Mouse (Mus musculus) forebrain, embryonic 15.5 days (tissue): ENCODE data around the gene Pik3r6. TPM values are rescaled to one million over a fixed set of nuclear protein-coding genes. Genes with fewer than 3 reads are reported as not detected.

Experiments
- ATAC-seq: fragments of 200-750 bp; cut with Nextera tagmentation; replicated peaks from 2 replicates; pipeline ENCODE4 v1.8.0; 2017; ENCODE audit warnings: mild to moderate bottlenecking, moderate TSS enrichment, moderate library complexity
- H3K27ac ChIP-seq: fragments of 300-500 bp; sonication (generic); replicated peaks from 2 replicates; pipeline ENCODE4 v1.5.1; 2015; ENCODE audit warnings: mild to moderate bottlenecking, inconsistent platforms
- H3K27me3 ChIP-seq: fragments of 300-500 bp; sonication (generic); 2 replicates; pipeline ENCODE4 v1.6.1; 2015; ENCODE audit warnings: inconsistent platforms
- H3K36me3 ChIP-seq: fragments of 300-500 bp; sonication (generic); 2 replicates; pipeline ENCODE4 v1.6.1; 2015; ENCODE audit warnings: mild to moderate bottlenecking, inconsistent platforms
- H3K4me1 ChIP-seq: fragments of 300-500 bp; sonication (generic); 2 replicates; pipeline ENCODE4 v1.6.1; 2015; ENCODE audit warnings: inconsistent platforms
- H3K4me2 ChIP-seq: fragments of 300-500 bp; sonication (generic); replicated peaks from 2 replicates; pipeline ENCODE4 v1.6.1; 2015; ENCODE audit warnings: mild to moderate bottlenecking, inconsistent platforms
- H3K4me3 ChIP-seq: fragments of 300-500 bp; sonication (generic); 2 replicates; pipeline ENCODE4 v1.5.1; 2015; ENCODE audit warnings: mild to moderate bottlenecking, inconsistent platforms
- H3K9ac ChIP-seq: fragments of 300-500 bp; sonication (generic); replicated peaks from 2 replicates; pipeline ENCODE4 v1.6.1; 2015; ENCODE audit warnings: mild to moderate bottlenecking, inconsistent platforms
- H3K9me3 ChIP-seq: fragments of 300-500 bp; sonication (generic); 2 replicates; pipeline ENCODE4 v1.6.1; 2016; ENCODE audit warnings: inconsistent platforms
- WGBS: fragments of 180-500 bp; shearing (Covaris S2); methylation state at CpG from one replicate; pipeline ENCODE4 v1.1.7; 2015; ENCODE audit warnings: mixed read lengths; 5-methylcytosine and 5-hydroxymethylcytosine counted together
- polyA plus RNA-seq: library from polyadenylated mRNA; unstranded; fragments of >200 nt; fragmentation: Nextera tagmentation; extraction: Ambion mirVana; gene quantifications from 2 replicates; pipeline ENCODE4 v1.2.1, GENCODE M21; 2015

Pik3r6 gene
- polyA plus RNA-seq, 1 experiment from 2014 or later = 1.4 TPM

DNA sequence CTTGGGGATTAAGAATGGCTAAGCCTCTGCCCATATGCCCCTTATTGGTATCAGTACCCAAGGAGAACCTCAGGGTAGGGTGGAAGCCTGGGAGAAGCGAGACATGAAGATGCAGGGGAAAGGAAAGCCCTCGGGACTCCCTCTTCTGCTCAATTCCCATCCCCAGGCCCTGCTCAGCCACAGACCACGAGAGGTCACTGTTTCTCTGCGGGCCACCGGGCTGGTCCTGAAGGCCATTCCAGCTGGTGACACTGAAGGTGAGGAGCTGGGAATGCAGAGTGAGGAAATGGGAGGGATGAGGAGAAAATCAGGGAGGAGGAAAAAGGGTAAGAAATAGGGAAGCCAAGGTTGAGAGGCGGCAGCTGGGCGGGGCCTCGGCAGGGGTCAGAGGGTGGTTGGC is 41.7 kb downstream of the Pik3r6 start:
- no peak overlapping the region for H3K27ac ChIP-seq
- 12% methylated on average over 8 of the region's 8 CpGs for WGBS
- no peak overlapping the region for H3K4me2 ChIP-seq
- H3K4me3 ChIP-seq = no peak overlapping the region
- H3K9ac ChIP-seq = no peak overlapping the region
- no peaks in the 10 kb centered on the region for H3K9me3 ChIP-seq
- no peaks in the 10 kb centered on the region for H3K27me3 ChIP-seq
- ATAC-seq = no peak
- H3K36me3 ChIP-seq = no peaks in the 10 kb centered on the region
- H3K4me1 ChIP-seq = no peaks in the 10 kb centered on the region

GRCm38 (mm10) chr11:68545172-68545571 is 42.4 kb downstream of the Pik3r6 start:
- no peak overlapping the region for H3K4me2 ChIP-seq
- H3K4me3 ChIP-seq = no peak overlapping the region
- 66% methylated on average over 7 of the region's 7 CpGs for WGBS
- no peak for ATAC-seq
- H3K4me1 ChIP-seq = no peaks in the 10 kb centered on the region
- H3K27me3 ChIP-seq = no peaks in the 10 kb centered on the region
- no peaks in the 10 kb centered on the region for H3K36me3 ChIP-seq
- H3K27ac ChIP-seq = no peak overlapping the region
- H3K9me3 ChIP-seq = no peaks in the 10 kb centered on the region
- no peak overlapping the region for H3K9ac ChIP-seq

DNA sequence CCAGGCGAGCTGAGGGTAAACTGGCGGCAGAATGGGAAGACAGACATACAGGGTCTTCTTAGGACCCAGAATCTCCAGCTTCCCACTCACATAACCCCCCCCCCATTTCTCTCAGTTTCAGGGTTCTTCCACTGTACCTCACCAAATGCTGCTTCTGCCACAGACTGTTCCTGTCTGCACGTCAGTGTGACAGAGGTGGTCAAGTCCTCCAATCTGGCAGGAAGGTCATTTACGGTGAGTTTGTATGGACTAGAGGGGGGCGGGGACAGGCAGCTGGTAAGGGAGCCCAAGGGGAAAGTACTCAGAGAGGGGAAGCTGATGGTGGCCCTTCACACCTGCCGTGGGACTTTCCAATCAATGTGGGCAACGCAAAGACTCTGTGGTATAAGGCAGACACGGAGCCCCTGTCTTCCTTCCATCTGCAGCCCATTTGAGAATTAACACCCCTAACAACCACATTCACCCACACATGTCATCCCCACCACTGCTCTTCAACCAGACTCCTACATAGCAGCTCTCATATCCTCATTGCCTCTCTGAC is 42.9 kb downstream of the Pik3r6 start:
- WGBS = 80% methylated on average over 8 of the region's 8 CpGs

DNA sequence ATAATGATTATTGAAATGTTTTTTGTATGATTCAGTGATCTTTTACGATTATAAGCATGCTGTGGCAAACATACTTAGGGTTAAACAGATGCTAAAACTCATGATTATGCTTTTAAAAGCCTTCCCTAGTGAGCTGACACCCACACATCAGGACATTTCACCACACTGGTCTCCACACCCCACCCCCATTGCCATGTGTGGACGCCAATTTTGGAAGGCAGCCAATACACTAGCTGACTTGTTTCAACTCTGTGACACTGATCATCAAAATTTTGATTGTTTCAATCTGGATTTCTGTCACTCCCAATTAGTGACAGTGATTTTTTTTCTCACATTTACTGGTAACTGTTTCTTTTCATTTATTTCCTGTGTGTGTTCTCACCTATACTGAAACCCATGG is 44.7 kb downstream of the Pik3r6 start:
- no peaks in the 10 kb centered on the region for H3K36me3 ChIP-seq
- no peak overlapping the region for H3K9ac ChIP-seq
- H3K27ac ChIP-seq = no peak overlapping the region
- H3K4me2 ChIP-seq = no peak overlapping the region
- 51% methylated on average over 2 of the region's 2 CpGs for WGBS
- no peaks in the 10 kb centered on the region for H3K27me3 ChIP-seq
- no peaks in the 10 kb centered on the region for H3K4me1 ChIP-seq
- H3K4me3 ChIP-seq = no peak overlapping the region
- ATAC-seq = no peak
- H3K9me3 ChIP-seq = no peaks in the 10 kb centered on the region

More for the DNA sequence above, 42.9 kb downstream of the Pik3r6 start:
- no peaks in the 10 kb centered on the region for H3K36me3 ChIP-seq
- no peak for ATAC-seq
- H3K4me3 ChIP-seq = no peak overlapping the region
- no peak overlapping the region for H3K4me2 ChIP-seq
- no peak overlapping the region for H3K9ac ChIP-seq
- no peaks in the 10 kb centered on the region for H3K4me1 ChIP-seq
- H3K27ac ChIP-seq = no peak overlapping the region
- no peaks in the 10 kb centered on the region for H3K9me3 ChIP-seq
- H3K27me3 ChIP-seq = no peaks in the 10 kb centered on the region

GRCm38 (mm10) chr11:68549597-68549996 is 46.8 kb downstream of the Pik3r6 start:
- 53% methylated on average over 3 of the region's 3 CpGs for WGBS

GRCm38 (mm10) chr11:68550358-68550757 is 47.5 kb downstream of the Pik3r6 start:
- no peak overlapping the region for H3K4me3 ChIP-seq
- WGBS = 73% methylated on average over 4 of the region's 4 CpGs
- H3K9ac ChIP-seq = no peak overlapping the region
- no peak overlapping the region for H3K27ac ChIP-seq
- H3K27me3 ChIP-seq = no peaks in the 10 kb centered on the region
- ATAC-seq = no peak
- H3K36me3 ChIP-seq = no peaks in the 10 kb centered on the region
- H3K4me1 ChIP-seq = no peaks in the 10 kb centered on the region
- no peak overlapping the region for H3K4me2 ChIP-seq
- no peaks in the 10 kb centered on the region for H3K9me3 ChIP-seq

More at GRCm38 (mm10) chr11:68549597-68549996, 46.8 kb downstream of the Pik3r6 start:
- Histone ChIP-seq H3K9me3 (no peaks in the 10 kb centered on the region), H3K27me3 (no peaks in the 10 kb centered on the region), H3K4me1 (no peaks in the 10 kb centered on the region), H3K36me3 (no peaks in the 10 kb centered on the region), H3K4me3 (no peak overlapping the region), H3K9ac (no peak overlapping the region), H3K27ac (no peak overlapping the region), H3K4me2 (no peak overlapping the region)
- ATAC-seq = no peak

DNA sequence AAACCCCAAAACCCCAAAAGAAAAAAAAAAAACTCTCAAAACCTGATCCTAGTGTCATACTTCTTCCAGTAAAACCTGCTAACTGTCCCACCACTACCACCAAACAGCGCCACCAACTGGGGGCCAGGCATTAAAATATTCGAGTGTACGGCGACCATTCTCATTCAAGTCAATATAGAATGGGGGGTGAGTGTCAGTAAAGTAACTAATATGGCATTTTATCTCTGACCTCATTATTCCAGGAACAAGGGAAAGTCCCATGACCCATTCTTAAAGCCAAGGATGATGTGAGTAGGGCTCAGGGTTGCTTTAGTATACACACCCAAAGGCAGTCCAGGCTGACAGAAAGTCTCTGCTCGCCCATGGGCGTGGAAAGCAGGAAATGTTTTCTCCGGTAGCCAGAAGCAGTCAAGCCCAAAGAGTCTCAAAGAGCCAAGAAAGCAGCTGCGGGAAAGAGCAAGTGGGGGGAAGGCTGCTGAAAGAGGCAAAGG is 51.2 kb downstream of the Pik3r6 start:
- ATAC-seq = no peak
- 0 out of 2 replicates have a peak, but pooled peaks cover 3% of the 10 kb centered on the region for H3K27me3 ChIP-seq
- H3K36me3 ChIP-seq = no peaks in the 10 kb centered on the region
- H3K4me3 ChIP-seq = no peak overlapping the region
- WGBS = 45% methylated on average over 8 of the region's 8 CpGs
- H3K27ac ChIP-seq = no peak overlapping the region
- H3K4me2 ChIP-seq = no peak overlapping the region
- peaks cover 6% of the 10 kb centered on the region; the same call in 1 of the 2 replicates for H3K4me1 ChIP-seq
- H3K9me3 ChIP-seq = no peaks in the 10 kb centered on the region
- no peak overlapping the region for H3K9ac ChIP-seq

DNA sequence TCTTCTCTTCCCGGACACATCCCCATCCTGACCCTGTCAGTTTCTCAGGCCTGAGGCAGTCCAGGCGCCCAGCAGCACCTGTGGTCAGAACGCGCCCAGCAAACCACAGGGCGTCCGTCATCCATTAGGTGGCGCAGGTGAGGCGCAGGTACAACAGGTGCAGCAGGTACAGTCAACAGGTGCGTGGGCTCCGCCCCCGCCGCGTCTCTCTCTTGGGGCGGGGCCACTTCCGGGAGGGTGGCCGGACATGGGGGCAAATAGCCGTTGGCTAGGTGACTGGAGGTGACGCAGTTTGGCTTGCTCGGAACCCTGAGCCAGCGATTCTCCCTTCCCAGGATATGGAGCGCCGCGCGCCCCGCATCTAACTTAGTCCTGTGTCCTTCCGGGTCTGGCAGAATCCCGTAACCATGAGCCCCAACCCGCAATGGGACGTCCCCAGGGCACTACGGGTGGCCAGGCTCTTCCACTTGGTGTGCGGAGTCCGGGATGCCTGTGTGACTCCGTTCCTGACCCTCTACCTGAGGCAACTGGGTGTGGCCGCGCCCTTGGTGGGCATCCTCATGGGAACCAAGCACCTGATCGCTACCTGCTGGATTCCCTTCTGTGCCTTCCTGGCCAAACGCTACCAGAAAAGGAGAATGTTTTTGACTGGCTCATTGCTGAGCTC is 53.2 kb downstream of the Pik3r6 start, which contains the start of gene Mfsd6l:
Gene Mfsd6l, plus strand, starts transcription at position 269 of the 667 bp plus-strand sequence.
- Histone ChIP-seq H3K4me3 (peak within 1 kb of the TSS; percentile 2; the same call in 1 of the 2 replicates), H3K9me3 (no peaks in the 10 kb centered on the region), H3K27me3 (0 out of 2 replicates have a peak, but pooled peaks cover 3% of the 10 kb centered on the region), H3K4me1 (peaks cover 6% of the 10 kb centered on the region; the same call in 1 of the 2 replicates), H3K27ac (no peak within 1 kb of the TSS), H3K4me2 (peak within 1 kb of the TSS; percentile 22), H3K36me3 (no peaks in the 10 kb centered on the region), H3K9ac (no peak within 1 kb of the TSS)
- 9% methylated on average over 37 of the region's 37 CpGs for WGBS
- ATAC-seq = no peak

GRCm38 (mm10) chr11:68559546-68559945 is 56.7 kb downstream of the Pik3r6 start:
- Histone ChIP-seq H3K4me2 (no peak overlapping the region), H3K9me3 (no peaks in the 10 kb centered on the region), H3K4me3 (no peak overlapping the region), H3K9ac (no peak overlapping the region), H3K36me3 (no peaks in the 10 kb centered on the region), H3K27me3 (0 out of 2 replicates have a peak, but pooled peaks cover 3% of the 10 kb centered on the region), H3K4me1 (peaks cover 6% of the 10 kb centered on the region; the same call in 1 of the 2 replicates), H3K27ac (no peak overlapping the region)
- 41% methylated on average over 1 of the region's 1 CpGs for WGBS
- ATAC-seq = no peak

DNA sequence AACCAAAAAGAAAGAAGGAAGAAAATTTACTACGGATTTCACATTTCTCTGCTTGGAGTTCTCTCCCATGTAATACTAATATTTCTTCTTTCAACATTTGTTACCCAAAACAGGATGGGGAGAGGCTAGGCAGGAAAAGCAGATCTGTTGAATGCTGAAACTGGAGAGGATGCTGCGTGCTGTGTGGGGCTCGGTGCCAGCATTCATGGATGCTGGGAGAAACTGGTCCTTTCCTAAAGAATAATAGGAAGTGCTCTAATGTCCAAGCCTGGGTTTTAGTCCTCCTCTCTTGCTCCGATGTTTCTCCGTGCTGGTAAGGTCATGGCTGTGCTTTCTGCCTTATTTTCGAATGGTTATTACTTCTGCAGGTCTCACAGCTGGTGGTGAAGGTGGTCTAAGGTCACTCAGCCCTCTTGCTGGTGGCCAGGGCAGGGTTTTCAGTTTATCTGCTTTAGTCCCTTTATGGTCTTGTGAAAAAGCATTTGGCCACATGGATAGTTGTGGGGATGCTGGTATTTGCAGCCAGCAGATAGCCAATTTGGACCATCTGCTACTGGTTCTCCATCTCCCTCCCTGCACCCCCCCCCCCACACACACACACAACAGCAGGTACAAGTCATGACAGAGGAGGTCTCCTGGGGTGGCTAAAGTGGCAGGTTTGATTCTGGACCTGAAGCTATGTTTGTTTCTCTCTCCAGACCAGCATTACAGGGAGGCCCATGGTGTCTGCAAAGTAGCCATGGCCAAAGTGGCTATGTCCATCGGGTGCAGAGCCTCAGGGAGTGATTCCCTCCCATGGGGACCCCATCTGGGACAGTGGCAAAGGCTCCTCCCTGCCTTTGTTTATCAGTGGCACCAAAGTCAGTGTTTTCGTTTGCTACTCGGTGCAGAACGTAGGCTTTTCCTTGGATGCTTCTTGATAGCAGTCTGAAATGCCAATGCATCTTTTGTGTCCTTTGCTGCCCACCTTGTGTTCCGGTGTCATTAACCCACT is 59.4 kb downstream of the Pik3r6 start:
- Histone ChIP-seq H3K4me3 (no peak overlapping the region), H3K4me2 (no peak overlapping the region), H3K9me3 (no peaks in the 10 kb centered on the region), H3K4me1 (peaks cover 5% of the 10 kb centered on the region), H3K36me3 (no peaks in the 10 kb centered on the region), H3K27me3 (no peaks in the 10 kb centered on the region), H3K9ac (no peak overlapping the region), H3K27ac (no peak overlapping the region)
- 82% methylated on average over 11 of the region's 11 CpGs for WGBS
- ATAC-seq = no peak

GRCm38 (mm10) chr11:68564356-68565031 is 61.7 kb downstream of the Pik3r6 start:
- Histone ChIP-seq H3K9ac (no peak overlapping the region), H3K27me3 (no peaks in the 10 kb centered on the region), H3K4me2 (no peak overlapping the region), H3K27ac (no peak overlapping the region), H3K9me3 (no peaks in the 10 kb centered on the region), H3K4me1 (peaks cover 5% of the 10 kb centered on the region), H3K36me3 (no peaks in the 10 kb centered on the region), H3K4me3 (no peak overlapping the region)
- WGBS = 79% methylated on average over 13 of the region's 13 CpGs
- ATAC-seq = no peak
